Mouse (Mus musculus) cortical plate, adult 2 months (tissue): ENCODE results near the gene Nfkbil1.

Experiments used
- CTCF ChIP-seq: fragments of 200-500 bp; IDR thresholded peaks from 2 replicates; pipeline ENCODE4 v1.5.1; 2011; ENCODE audit warnings: mild to moderate bottlenecking, control low read depth, low read length; ENCODE audit not compliant: insufficient read depth; ENCODE audit errors: extremely low read depth
- POLR2A ChIP-seq: fragments of 200-500 bp; IDR thresholded peaks from 2 replicates; pipeline ENCODE4 v1.6.1; 2011; ENCODE audit warnings: mild to moderate bottlenecking, low read length, control low read depth; ENCODE audit not compliant: insufficient read depth; ENCODE audit errors: extremely low read depth

- TF ChIP-seq CTCF (no peak), POLR2A (no peak)
Observed at GRCm38 (mm10) chr17:35248986-35249385, 13.4 kb upstream of the Nfkbil1 start.
